Comparison of ENCODE assay signal across 19 mouse cellular contexts in genomic region chr5:91532748-91533496, GRCm38 (mm10).
"Had no signal": no experiment of that assay in that cellular context is flagged by ENCODE, and none has a peak within 500 bp of the region (broad histone marks: within the 10 kb centered on the region; RNA-seq: fewer than 3 reads in every experiment).

No protein-coding gene starts in this region.

- H3K9ac ChIP-seq: lung, embryonic 14.5 days; midbrain, embryonic 12.5 days; neural tube, embryonic 13.5 days; neural tube, embryonic 15.5 days; stomach, embryonic 15.5 days had no signal

- H3K9me3 ChIP-seq: midbrain, embryonic 10.5 days; midbrain, embryonic 12.5 days; neural tube, embryonic 15.5 days; stomach, embryonic 15.5 days had no signal

- H3K27ac ChIP-seq: midbrain, embryonic 10.5 days; midbrain, embryonic 12.5 days; neural tube, embryonic 13.5 days; neural tube, embryonic 15.5 days; stomach, embryonic 15.5 days; stomach, postnatal 0 days had no signal

- H3K4me3 ChIP-seq: midbrain, embryonic 10.5 days; midbrain, embryonic 12.5 days; myocyte; neural tube, embryonic 13.5 days; neural tube, embryonic 15.5 days; stomach, embryonic 15.5 days had no signal

- H3K27me3 ChIP-seq: midbrain, embryonic 12.5 days; neural tube, embryonic 13.5 days; neural tube, embryonic 15.5 days; stomach, embryonic 15.5 days had no signal

- H3K36me3 ChIP-seq: midbrain, embryonic 10.5 days; midbrain, embryonic 12.5 days; neural tube, embryonic 13.5 days; neural tube, embryonic 15.5 days; stomach, embryonic 15.5 days had no signal

- H3K4me1 ChIP-seq: midbrain, embryonic 10.5 days; midbrain, embryonic 12.5 days; neural tube, embryonic 13.5 days; neural tube, embryonic 15.5 days; stomach, embryonic 15.5 days had no signal

- ATAC-seq: midbrain, embryonic 16.5 days had no signal

- H3K4me2 ChIP-seq: lung, embryonic 14.5 days; midbrain, embryonic 12.5 days; neural tube, embryonic 13.5 days; neural tube, embryonic 15.5 days; stomach, embryonic 15.5 days had no signal

- DNase-seq: lung, adult 18-20 months; lung, embryonic 14.5 days; lung, postnatal 10 days; lung, postnatal 4 days; midbrain, embryonic 14.5 days; retina, postnatal 1 day; right cerebral cortex, adult 18-20 months; right cerebral cortex, postnatal 25 days; thymus, adult 2 months; thymus, postnatal 25 days; thymus, postnatal 4 days had no signal
